Mouse (Mus musculus) WW6 (cell line): Measurements from ENCODE around the gene Comt.
A peak's percentile ranks its signal among the peaks of the same experiment; 100 is the strongest.

Source experiments
- DNase-seq: peaks from one replicate; pipeline ENCODE4 v3.0.0-alpha.2; 2013; ENCODE audit warnings: low read depth, low spot score

Gene Comt

GRCm38 (mm10) chr16:18426802-18427280 is at the start of gene Comt:
TSS of gene Comt (minus strand) at chr16:18426852.
- no peak for DNase-seq

GRCm38 (mm10) chr16:18474021-18474420 is 47.4 kb upstream of the Comt start:
- no peak for DNase-seq

- DNase-seq = no peak
These were observed 46.3 kb upstream of the Comt start for GRCm38 (mm10) chr16:18472976-18473375.

- no peak for DNase-seq
These were observed 45.8 kb upstream of the Comt start for GRCm38 (mm10) chr16:18472416-18472815.

GRCm38 (mm10) chr16:18471976-18472375 is 45.3 kb upstream of the Comt start:
- DNase-seq = no peak

- DNase-seq = no peak
These were observed 44.8 kb upstream of the Comt start for GRCm38 (mm10) chr16:18471381-18471955.

- DNase-seq = no peak
These were observed 44.2 kb upstream of the Comt start for GRCm38 (mm10) chr16:18470829-18471228.

- no peak for DNase-seq
These were observed 37.6 kb upstream of the Comt start for GRCm38 (mm10) chr16:18464271-18464670.

GRCm38 (mm10) chr16:18462598-18462997 is 35.9 kb upstream of the Comt start:
- DNase-seq = no peak

- no peak for DNase-seq
These were observed 35.4 kb upstream of the Comt start for GRCm38 (mm10) chr16:18462031-18462430.

GRCm38 (mm10) chr16:18460826-18461225 is 34.2 kb upstream of the Comt start:
- no peak for DNase-seq

GRCm38 (mm10) chr16:18459955-18460370 is 33.3 kb upstream of the Comt start:
- peak; percentile 78 for DNase-seq

GRCm38 (mm10) chr16:18459335-18459954 is 32.8 kb upstream of the Comt start:
- no peak for DNase-seq

- no peak for DNase-seq
These were observed 32.0 kb upstream of the Comt start for GRCm38 (mm10) chr16:18458661-18459060.

- DNase-seq = no peak
These were observed 28.8 kb upstream of the Comt start for GRCm38 (mm10) chr16:18455407-18455806.

- no peak for DNase-seq
These were observed 27.2 kb upstream of the Comt start for GRCm38 (mm10) chr16:18453846-18454245.

GRCm38 (mm10) chr16:18452361-18452862 is 25.8 kb upstream of the Comt start:
- no peak for DNase-seq

- DNase-seq = no peak
These were observed 25.0 kb upstream of the Comt start for GRCm38 (mm10) chr16:18451486-18452181.

- no peak for DNase-seq
These were observed 22.4 kb upstream of the Comt start for GRCm38 (mm10) chr16:18449005-18449404.

- no peak for DNase-seq
These were observed 21.5 kb upstream of the Comt start for GRCm38 (mm10) chr16:18448104-18448503.

- no peak for DNase-seq
These were observed 20.6 kb upstream of the Comt start for GRCm38 (mm10) chr16:18447243-18447642.

GRCm38 (mm10) chr16:18443385-18443841 is 16.8 kb upstream of the Comt start:
- peak; percentile 61 for DNase-seq

- DNase-seq = no peak
These were observed 9.5 kb upstream of the Comt start for GRCm38 (mm10) chr16:18436128-18436527.
